Mouse (Mus musculus): ENCODE results near the gene Ift80.

DNA sequence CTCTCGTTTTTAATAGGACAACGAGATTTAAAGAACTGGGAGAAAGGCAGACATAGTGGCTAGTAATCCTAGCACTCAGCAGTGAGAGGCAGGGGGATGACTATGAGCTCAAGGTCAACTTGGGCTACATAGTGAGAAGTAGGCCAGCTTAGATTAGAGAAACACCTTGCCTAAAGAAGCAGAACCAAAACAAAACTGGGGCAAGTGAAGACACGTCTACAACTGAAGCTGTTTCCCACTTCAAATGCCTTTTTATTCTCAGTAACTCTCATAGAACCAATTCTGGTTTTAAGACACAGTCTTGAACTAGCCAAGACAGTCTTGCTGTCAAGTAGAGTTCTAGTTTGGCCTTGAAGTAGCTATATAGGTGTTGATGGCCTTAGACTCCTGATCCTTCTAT, 67.7 kb downstream of the Ift80 start:
- TF ChIP-seq CTCF (IDR thresholded peaks at IDR 0.05; ENCODE audit: low read depth, low read length) (no peak), GATA1 (IDR thresholded peaks at IDR 0.05; ENCODE audit: borderline replicate concordance, low read length) (no peak), TAL1 (conservative IDR thresholded peaks at IDR 0.05; ENCODE audit: low read depth, low read length) (no peak)

Measured in G1E (cell line).